Mouse (Mus musculus) cerebral cortex, adult 2 months (tissue): ENCODE results near the gene Oca2.

Source experiments
- WGBS: fragments of 180-500 bp; shearing (Covaris S2); methylation state at CpG from one replicate; pipeline ENCODE4 v1.1.7; 2018; 5-methylcytosine and 5-hydroxymethylcytosine counted together

The Oca2 gene

GRCm38 (mm10) chr7:56382706-56383105 lies 143.1 kb downstream of the Oca2 start:
- WGBS: 32% methylated on average over 1 of the region's 1 CpGs

GRCm38 (mm10) chr7:56388295-56388694 lies 148.7 kb downstream of the Oca2 start:
- WGBS: 84% methylated on average over 2 of the region's 2 CpGs

- WGBS: 49% methylated on average over 6 of the region's 6 CpGs
These were observed 178.7 kb downstream of the Oca2 start for GRCm38 (mm10) chr7:56418182-56418836.

- WGBS: 20% methylated on average over 5 of the region's 5 CpGs
These were observed 179.8 kb downstream of the Oca2 start for GRCm38 (mm10) chr7:56419253-56419844.

GRCm38 (mm10) chr7:56421946-56422345 lies 182.4 kb downstream of the Oca2 start:
- whole genome bisulfite sequencing: 31% methylated on average over 2 of the region's 2 CpGs

- WGBS: 71% methylated on average over 2 of the region's 2 CpGs
These were observed 184.0 kb downstream of the Oca2 start for GRCm38 (mm10) chr7:56423548-56423947.

- 64% methylated on average over 4 of the region's 4 CpGs for WGBS
These were observed 221.4 kb downstream of the Oca2 start for GRCm38 (mm10) chr7:56460814-56461520.

- WGBS: 65% methylated on average over 2 of the region's 2 CpGs
These were observed 258.7 kb downstream of the Oca2 start for GRCm38 (mm10) chr7:56498242-56498641.

- 76% methylated on average over 2 of the region's 2 CpGs for WGBS
These were observed 259.8 kb downstream of the Oca2 start for GRCm38 (mm10) chr7:56499319-56499718.

- WGBS: 73% methylated on average over 1 of the region's 1 CpGs
These were observed 260.2 kb downstream of the Oca2 start for GRCm38 (mm10) chr7:56499767-56500166.

- WGBS: 62% methylated on average over 1 of the region's 1 CpGs
These were observed 260.9 kb downstream of the Oca2 start for GRCm38 (mm10) chr7:56500438-56500837.

- 70% methylated on average over 1 of the region's 1 CpGs for WGBS
These were observed 279.0 kb downstream of the Oca2 start for GRCm38 (mm10) chr7:56518581-56518980.

GRCm38 (mm10) chr7:56519741-56520140 lies 280.2 kb downstream of the Oca2 start:
- 30% methylated on average over 5 of the region's 5 CpGs for WGBS

GRCm38 (mm10) chr7:56534856-56535255 lies 295.3 kb downstream of the Oca2 start:
- WGBS: 71% methylated on average over 2 of the region's 2 CpGs

- WGBS: 44% methylated on average over 4 of the region's 4 CpGs
These were observed 309.7 kb downstream of the Oca2 start for GRCm38 (mm10) chr7:56549226-56549625.

- WGBS: 5% methylated on average over 1 of the region's 1 CpGs
These were observed 312.2 kb downstream of the Oca2 start for GRCm38 (mm10) chr7:56551804-56552203.
